Mouse (Mus musculus) ES-Bruce4 (cell line): ENCODE data around the gene Psma5.

Experiments used
- CTCF ChIP-seq: IDR thresholded peaks from one replicate; pipeline ENCODE4 v1.8.1; 2011; ENCODE audit warnings: low read depth, low read length
- EP300 ChIP-seq: IDR thresholded peaks from 2 replicates; pipeline ENCODE4 v1.6.1; 2011; ENCODE audit warnings: low read depth, low read length; ENCODE audit not compliant: insufficient read depth
- POLR2A ChIP-seq: IDR thresholded peaks from one replicate; pipeline ENCODE4 v1.8.1; 2011; ENCODE audit warnings: low read length; ENCODE audit not compliant: insufficient read depth

DNA sequence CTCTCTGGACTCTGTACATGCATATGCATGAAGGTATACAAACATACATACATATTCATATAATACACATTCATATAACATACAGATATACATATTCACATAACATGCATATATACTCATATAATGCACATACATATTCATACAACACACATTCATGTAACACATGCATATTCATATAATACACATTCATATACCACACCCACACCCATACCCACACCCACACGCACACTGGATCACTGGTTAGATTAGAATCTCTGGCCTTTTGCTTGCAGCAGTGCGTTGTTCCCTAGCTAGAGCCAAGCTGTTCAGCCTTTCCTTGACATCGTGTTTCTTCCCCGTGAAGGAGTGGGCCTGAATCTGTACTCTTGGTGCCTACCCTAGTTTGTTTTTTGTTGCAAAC is 48.0 kb downstream of the Psma5 start:
- no peak for TF ChIP-seq CTCF
- no peak for TF ChIP-seq POLR2A
- TF ChIP-seq EP300 = no peak
